Mouse (Mus musculus): ENCODE results near the gene Rpl26. TPM values are rescaled to one million over a fixed set of nuclear protein-coding genes. Genes with fewer than 3 reads are reported as not detected.

Rpl26 gene
- polyA plus RNA-seq, 1 experiment from 2014 or later: 889 TPM

GRCm38 (mm10) chr11:68897838-68898237 lies 3.5 kb upstream of the Rpl26 start:
- Histone ChIP-seq H3K9ac (ENCODE audit: low read depth, low read length) (no peak overlapping the region), H3K36me3 (ENCODE audit: control insufficient read depth, insufficient read depth, low read length) (no peaks in the 10 kb centered on the region), H3K9me3 (ENCODE audit: control insufficient read depth, low read length) (no peaks in the 10 kb centered on the region), H3K27ac (ENCODE audit: low read length) (no peak overlapping the region), H3K27me3 (replicated peaks; ENCODE audit: control insufficient read depth, insufficient read depth, low read length) (no peaks in the 10 kb centered on the region), H3K4me2 (ENCODE audit: low read depth, low read length) (no peak overlapping the region), H3K4me3 (ENCODE audit: low read length) (no peak overlapping the region), H3K4me1 (ENCODE audit: control insufficient read depth, insufficient read depth, low read length) (peaks cover 2% of the 10 kb centered on the region; the same call in 1 of the 2 replicates)
- ATAC-seq: no peak
- 70% methylated on average over 6 of the region's 6 CpGs for WGBS

GRCm38 (mm10) chr11:68898790-68899189 lies 2.6 kb upstream of the Rpl26 start:
- H3K36me3 ChIP-seq (ENCODE audit: control insufficient read depth, insufficient read depth, low read length): peaks cover 6% of the 10 kb centered on the region
- H3K9me3 ChIP-seq (ENCODE audit: control insufficient read depth, low read length): no peaks in the 10 kb centered on the region
- no peak overlapping the region for H3K4me2 ChIP-seq (ENCODE audit: low read depth, low read length)
- H3K27ac ChIP-seq (ENCODE audit: low read length): no peak overlapping the region
- H3K9ac ChIP-seq (ENCODE audit: low read depth, low read length): no peak overlapping the region
- no peaks in the 10 kb centered on the region for H3K27me3 ChIP-seq (replicated peaks; ENCODE audit: control insufficient read depth, insufficient read depth, low read length)
- peaks cover 4% of the 10 kb centered on the region; the same call in 1 of the 2 replicates for H3K4me1 ChIP-seq (ENCODE audit: control insufficient read depth, insufficient read depth, low read length)
- H3K4me3 ChIP-seq (ENCODE audit: low read length): no peak overlapping the region
- 80% methylated on average over 6 of the region's 6 CpGs for WGBS
- ATAC-seq: no peak

DNA sequence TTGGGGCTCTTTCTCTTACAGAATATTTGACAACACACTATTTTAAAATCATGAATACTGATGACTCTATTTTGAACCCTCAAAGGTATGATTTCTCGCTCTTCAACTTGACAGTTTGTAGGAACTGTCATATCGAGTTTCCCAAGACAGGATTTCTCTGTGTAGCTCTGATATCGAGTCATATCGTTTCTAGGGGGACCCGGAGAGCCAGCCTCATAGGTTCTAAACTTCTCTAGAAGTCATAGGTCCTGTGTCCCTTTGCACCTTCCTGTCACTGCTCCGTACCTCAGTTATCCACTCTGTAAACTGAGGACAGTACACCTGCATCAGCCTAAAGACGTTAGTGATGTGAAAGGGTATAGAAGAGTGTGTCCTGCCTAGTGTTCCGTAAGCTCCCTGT lies 1.6 kb upstream of the Rpl26 start:
- Histone ChIP-seq H3K9me3 (ENCODE audit: control insufficient read depth, low read length) (no peaks in the 10 kb centered on the region), H3K4me2 (ENCODE audit: low read depth, low read length) (no peak overlapping the region), H3K27me3 (replicated peaks; ENCODE audit: control insufficient read depth, insufficient read depth, low read length) (no peaks in the 10 kb centered on the region), H3K9ac (ENCODE audit: low read depth, low read length) (no peak overlapping the region), H3K4me1 (ENCODE audit: control insufficient read depth, insufficient read depth, low read length) (peaks cover 4% of the 10 kb centered on the region; the same call in 1 of the 2 replicates), H3K27ac (ENCODE audit: low read length) (no peak overlapping the region), H3K36me3 (ENCODE audit: control insufficient read depth, insufficient read depth, low read length) (peaks cover 15% of the 10 kb centered on the region), H3K4me3 (ENCODE audit: low read length) (no peak overlapping the region)
- no peak for ATAC-seq
- 86% methylated on average over 8 of the region's 8 CpGs for WGBS

DNA sequence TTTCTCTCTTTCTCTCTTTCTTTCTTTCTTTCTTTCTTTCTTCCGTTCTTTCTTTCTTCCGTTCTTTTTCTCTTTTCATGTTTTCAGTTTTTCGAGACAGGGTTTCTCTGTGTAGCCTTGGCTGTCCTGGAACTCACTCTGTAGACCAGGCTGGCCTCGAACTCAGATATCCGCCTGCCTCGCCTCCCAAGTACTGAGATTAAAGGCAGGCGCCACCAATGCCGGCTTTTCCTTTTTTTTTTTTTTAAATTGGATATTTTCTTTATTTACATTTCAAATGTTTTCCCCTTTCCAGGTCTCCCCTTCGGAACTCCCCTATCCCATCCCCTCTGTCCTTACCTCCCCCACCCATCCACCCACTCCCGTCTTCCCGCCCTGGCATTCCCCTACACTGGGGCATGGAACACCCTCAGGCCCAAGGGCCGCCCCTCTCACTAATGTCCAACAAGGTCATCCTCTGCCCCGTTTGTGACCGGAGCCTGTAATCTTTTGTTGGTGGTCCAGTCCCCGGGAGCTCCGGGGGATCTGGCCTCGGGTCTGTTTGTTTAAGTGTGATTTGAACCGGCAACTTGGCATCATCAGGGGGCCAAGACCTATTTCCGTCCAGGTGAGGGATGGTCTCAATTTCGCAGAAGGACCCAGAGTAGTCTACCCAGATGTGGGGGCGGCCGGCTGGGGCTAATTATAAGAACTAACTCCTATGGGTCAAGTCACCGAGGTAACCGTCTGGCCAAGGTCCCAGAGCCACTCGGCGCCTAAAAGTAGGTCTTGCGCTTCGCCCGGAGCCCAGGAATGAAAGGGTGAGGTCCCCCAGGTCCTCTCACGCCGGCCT lies 648 bp upstream of the Rpl26 start:
- peaks cover 19% of the 10 kb centered on the region for H3K36me3 ChIP-seq (ENCODE audit: control insufficient read depth, insufficient read depth, low read length)
- peak overlapping the region; percentile 79 for H3K4me2 ChIP-seq (ENCODE audit: low read depth, low read length)
- peak overlapping the region; percentile 75 for H3K4me3 ChIP-seq (ENCODE audit: low read length)
- H3K4me1 ChIP-seq (ENCODE audit: control insufficient read depth, insufficient read depth, low read length): peaks cover 4% of the 10 kb centered on the region; the same call in 1 of the 2 replicates
- 27% methylated on average over 31 of the region's 31 CpGs for WGBS
- H3K9me3 ChIP-seq (ENCODE audit: control insufficient read depth, low read length): no peaks in the 10 kb centered on the region
- ATAC-seq: peak; percentile 18
- no peaks in the 10 kb centered on the region for H3K27me3 ChIP-seq (replicated peaks; ENCODE audit: control insufficient read depth, insufficient read depth, low read length)
- H3K9ac ChIP-seq (ENCODE audit: low read depth, low read length): peak overlapping the region; percentile 66
- H3K27ac ChIP-seq (ENCODE audit: low read length): no peak overlapping the region

- H3K27me3 ChIP-seq (replicated peaks; ENCODE audit: control insufficient read depth, insufficient read depth, low read length): no peaks in the 10 kb centered on the region
- ATAC-seq: no peak
- peak overlapping the region; percentile 75 for H3K4me3 ChIP-seq (ENCODE audit: low read length)
- H3K27ac ChIP-seq (ENCODE audit: low read length): peak overlapping the region; percentile 89
- peak overlapping the region; percentile 68 for H3K4me2 ChIP-seq (ENCODE audit: low read depth, low read length)
- H3K4me1 ChIP-seq (ENCODE audit: control insufficient read depth, insufficient read depth, low read length): peaks cover 4% of the 10 kb centered on the region; the same call in 1 of the 2 replicates
- peak overlapping the region; percentile 90 for H3K9ac ChIP-seq (ENCODE audit: low read depth, low read length)
- 0% methylated on average over 10 of the region's 10 CpGs for WGBS
- H3K9me3 ChIP-seq (ENCODE audit: control insufficient read depth, low read length): no peaks in the 10 kb centered on the region
- H3K36me3 ChIP-seq (ENCODE audit: control insufficient read depth, insufficient read depth, low read length): peaks cover 26% of the 10 kb centered on the region
These were observed 623 bp downstream of the Rpl26 start for GRCm38 (mm10) chr11:68902047-68902364.

DNA sequence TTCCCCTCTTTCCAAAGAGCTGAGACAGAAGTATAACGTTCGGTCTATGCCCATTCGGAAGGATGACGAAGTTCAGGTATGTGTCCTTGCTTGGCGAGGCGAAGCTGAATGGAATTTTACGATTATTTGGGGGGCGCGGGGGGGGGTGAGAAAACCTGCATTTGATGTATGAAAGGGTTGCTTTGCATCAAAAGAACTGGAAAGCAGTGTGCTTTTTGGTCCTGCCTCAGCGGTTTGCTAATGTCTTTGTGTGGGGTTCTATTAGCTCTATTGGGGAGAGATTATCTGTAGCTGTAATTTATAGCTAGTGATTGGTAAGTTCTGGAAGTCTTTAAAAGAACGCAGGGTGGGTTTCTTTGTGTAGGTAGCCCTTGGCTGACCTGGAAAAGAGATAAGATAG lies 984 bp downstream of the Rpl26 start:
- H3K9me3 ChIP-seq (ENCODE audit: control insufficient read depth, low read length): no peaks in the 10 kb centered on the region
- H3K27me3 ChIP-seq (replicated peaks; ENCODE audit: control insufficient read depth, insufficient read depth, low read length): no peaks in the 10 kb centered on the region
- peaks cover 26% of the 10 kb centered on the region for H3K36me3 ChIP-seq (ENCODE audit: control insufficient read depth, insufficient read depth, low read length)
- peaks cover 4% of the 10 kb centered on the region; the same call in 1 of the 2 replicates for H3K4me1 ChIP-seq (ENCODE audit: control insufficient read depth, insufficient read depth, low read length)
- H3K4me2 ChIP-seq (ENCODE audit: low read depth, low read length): peak overlapping the region; percentile 68
- no peak for ATAC-seq
- peak overlapping the region; percentile 75 for H3K4me3 ChIP-seq (ENCODE audit: low read length)
- H3K9ac ChIP-seq (ENCODE audit: low read depth, low read length): peak overlapping the region; percentile 90
- WGBS: 4% methylated on average over 11 of the region's 11 CpGs
- no peak overlapping the region for H3K27ac ChIP-seq (ENCODE audit: low read length)

DNA sequence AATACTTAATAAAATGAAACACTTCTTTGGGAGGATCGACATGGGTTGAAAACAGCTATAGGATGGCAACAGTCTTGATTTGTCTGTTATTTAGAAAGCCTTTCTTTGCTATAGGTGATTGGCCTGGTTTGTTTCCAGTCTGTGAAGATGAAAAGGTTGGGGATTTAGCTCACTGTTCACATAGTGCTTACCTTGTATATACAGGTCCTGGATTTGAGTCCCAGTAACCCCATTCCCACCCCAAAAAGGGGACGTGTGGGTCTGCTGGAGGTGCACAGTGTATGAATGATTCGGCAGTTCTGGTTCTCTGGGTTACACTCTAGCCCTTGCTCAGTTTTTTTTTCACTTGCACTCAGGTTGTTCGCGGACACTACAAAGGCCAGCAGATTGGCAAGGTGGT lies 1.4 kb downstream of the Rpl26 start:
- Histone ChIP-seq H3K4me1 (ENCODE audit: control insufficient read depth, insufficient read depth, low read length) (peaks cover 4% of the 10 kb centered on the region; the same call in 1 of the 2 replicates), H3K4me2 (ENCODE audit: low read depth, low read length) (peak overlapping the region; percentile 68), H3K27me3 (replicated peaks; ENCODE audit: control insufficient read depth, insufficient read depth, low read length) (no peaks in the 10 kb centered on the region), H3K9me3 (ENCODE audit: control insufficient read depth, low read length) (no peaks in the 10 kb centered on the region), H3K27ac (ENCODE audit: low read length) (no peak overlapping the region), H3K36me3 (ENCODE audit: control insufficient read depth, insufficient read depth, low read length) (peaks cover 26% of the 10 kb centered on the region), H3K4me3 (ENCODE audit: low read length) (peak overlapping the region; percentile 75), H3K9ac (ENCODE audit: low read depth, low read length) (peak overlapping the region; percentile 90)
- ATAC-seq: no peak
- 81% methylated on average over 5 of the region's 5 CpGs for WGBS

GRCm38 (mm10) chr11:68903775-68904174 lies 2.4 kb downstream of the Rpl26 start:
- H3K36me3 ChIP-seq (ENCODE audit: control insufficient read depth, insufficient read depth, low read length): peaks cover 26% of the 10 kb centered on the region
- WGBS: 87% methylated on average over 2 of the region's 2 CpGs

GRCm38 (mm10) chr11:68904375-68905137 lies 3.2 kb downstream of the Rpl26 start:
- Histone ChIP-seq H3K4me2 (ENCODE audit: low read depth, low read length) (no peak overlapping the region), H3K4me1 (ENCODE audit: control insufficient read depth, insufficient read depth, low read length) (peaks cover 4% of the 10 kb centered on the region; the same call in 1 of the 2 replicates), H3K9me3 (ENCODE audit: control insufficient read depth, low read length) (no peaks in the 10 kb centered on the region), H3K27me3 (replicated peaks; ENCODE audit: control insufficient read depth, insufficient read depth, low read length) (no peaks in the 10 kb centered on the region), H3K36me3 (ENCODE audit: control insufficient read depth, insufficient read depth, low read length) (peaks cover 26% of the 10 kb centered on the region), H3K9ac (ENCODE audit: low read depth, low read length) (no peak overlapping the region), H3K27ac (ENCODE audit: low read length) (0 out of 2 replicates have a peak overlapping the region, but pooled peaks have one; percentile 11), H3K4me3 (ENCODE audit: low read length) (no peak overlapping the region)
- ATAC-seq: no peak
- WGBS: 75% methylated on average over 8 of the region's 8 CpGs

More at GRCm38 (mm10) chr11:68903775-68904174, 2.4 kb downstream of the Rpl26 start:
- H3K9me3 ChIP-seq (ENCODE audit: control insufficient read depth, low read length): no peaks in the 10 kb centered on the region
- H3K4me2 ChIP-seq (ENCODE audit: low read depth, low read length): no peak overlapping the region
- H3K4me3 ChIP-seq (ENCODE audit: low read length): no peak overlapping the region
- peaks cover 4% of the 10 kb centered on the region; the same call in 1 of the 2 replicates for H3K4me1 ChIP-seq (ENCODE audit: control insufficient read depth, insufficient read depth, low read length)
- no peak overlapping the region for H3K27ac ChIP-seq (ENCODE audit: low read length)
- ATAC-seq: no peak
- no peak overlapping the region for H3K9ac ChIP-seq (ENCODE audit: low read depth, low read length)
- no peaks in the 10 kb centered on the region for H3K27me3 ChIP-seq (replicated peaks; ENCODE audit: control insufficient read depth, insufficient read depth, low read length)
